Mouse (Mus musculus) myocyte (in vitro differentiated cells): ENCODE measurements around the gene Ubac2. TPM values are rescaled to one million over a fixed set of nuclear protein-coding genes. Genes with fewer than 3 reads are reported as not detected.

Experiments
- H3K27me3 ChIP-seq: one replicate; pipeline ENCODE4 v1.6.1; 2011; ENCODE audit not compliant: control insufficient read depth, insufficient read depth, insufficient read length
- H3K36me3 ChIP-seq: one replicate; pipeline ENCODE4 v1.6.1; 2011; ENCODE audit not compliant: control insufficient read depth, insufficient read depth
- H3K4me2 ChIP-seq: one replicate; pipeline ENCODE4 v1.6.1; 2011; ENCODE audit warnings: low read depth, control low read depth
- H3K4me3 ChIP-seq: one replicate; pipeline ENCODE4 v1.5.1; 2011; ENCODE audit warnings: mild to moderate bottlenecking, control low read depth, moderate library complexity
- H3K79me2 ChIP-seq: one replicate; pipeline ENCODE4 v1.6.1; 2011; ENCODE audit not compliant: control insufficient read depth, insufficient read depth
- H3ac ChIP-seq: one replicate; pipeline ENCODE4 v1.6.1; 2011; ENCODE audit not compliant: control insufficient read depth, insufficient read length
- CEBPB ChIP-seq: IDR thresholded peaks from 2 replicates; pipeline ENCODE4 v1.6.1; 2011; ENCODE audit warnings: mild to moderate bottlenecking, moderate library complexity; ENCODE audit not compliant: poor library complexity, insufficient read depth, severe bottlenecking
- E2F4 ChIP-seq: IDR thresholded peaks from one replicate; pipeline ENCODE4 v1.6.1; 2011; ENCODE audit warnings: mild to moderate bottlenecking, control low read depth, moderate library complexity; ENCODE audit not compliant: insufficient read depth
- MAX ChIP-seq: IDR thresholded peaks from one replicate; pipeline ENCODE4 v1.6.1; 2011; ENCODE audit warnings: low read depth, mild to moderate bottlenecking, control low read depth
- MYOD1 ChIP-seq, 3 experiments: IDR thresholded peaks; one replicate each; pipeline ENCODE4 v1.6.1; 2011; ENCODE audit warnings: control low read depth in 2 of 3, low read depth in 2 of 3, mild to moderate bottlenecking in 2 of 3, moderate library complexity in 1 of 3; ENCODE audit not compliant: insufficient read length in 2 of 3, control insufficient read depth in 1 of 3
- MYOG ChIP-seq, 3 experiments: IDR thresholded peaks; one replicate each; pipeline ENCODE4 v1.6.1; 2011; ENCODE audit warnings: control low read depth in 2 of 3, low read depth in 2 of 3, mild to moderate bottlenecking in 2 of 3; ENCODE audit not compliant: insufficient read length in 2 of 3, control insufficient read depth in 1 of 3, insufficient read depth in 1 of 3
- POLR2A ChIP-seq: IDR thresholded peaks from one replicate; pipeline ENCODE4 v1.6.1; 2011; ENCODE audit warnings: low read depth, mild to moderate bottlenecking, control low read depth, moderate library complexity; ENCODE audit not compliant: insufficient read length
- POLR2AphosphoS2 ChIP-seq: IDR thresholded peaks from one replicate; pipeline ENCODE4 v1.6.1; 2011; ENCODE audit warnings: low read depth, control low read depth; ENCODE audit not compliant: insufficient read length
- REST ChIP-seq: IDR thresholded peaks from one replicate; pipeline ENCODE4 v1.6.1; 2011; ENCODE audit warnings: mild to moderate bottlenecking, control low read depth, moderate library complexity; ENCODE audit not compliant: insufficient read depth, insufficient read length
- SRF ChIP-seq: IDR thresholded peaks from one replicate; pipeline ENCODE4 v1.6.1; 2011; ENCODE audit warnings: low read depth; ENCODE audit not compliant: control insufficient read depth, insufficient read length
- TCF12 ChIP-seq: IDR thresholded peaks from one replicate; pipeline ENCODE4 v1.6.1; 2011; ENCODE audit warnings: mild to moderate bottlenecking, control low read depth; ENCODE audit not compliant: poor library complexity, insufficient read depth, severe bottlenecking
- TCF3 ChIP-seq: IDR thresholded peaks from one replicate; pipeline ENCODE4 v1.6.1; 2011; ENCODE audit warnings: low read depth, control low read depth; ENCODE audit not compliant: insufficient read length
- USF1 ChIP-seq: IDR thresholded peaks from one replicate; pipeline ENCODE4 v1.6.1; 2011; ENCODE audit warnings: low read depth, mild to moderate bottlenecking, control low read depth, moderate library complexity
- polyA plus RNA-seq: library from polyadenylated mRNA; unstranded; fragments of >200 nt; fragmentation: generic; extraction: Trizol; gene quantifications from one replicate; pipeline ENCODE4 v1.2.1, GENCODE M21; 2012; ENCODE audit warnings: missing spikeins

Gene Ubac2
- polyA plus RNA-seq, 1 experiment, result 33.1 TPM

DNA sequence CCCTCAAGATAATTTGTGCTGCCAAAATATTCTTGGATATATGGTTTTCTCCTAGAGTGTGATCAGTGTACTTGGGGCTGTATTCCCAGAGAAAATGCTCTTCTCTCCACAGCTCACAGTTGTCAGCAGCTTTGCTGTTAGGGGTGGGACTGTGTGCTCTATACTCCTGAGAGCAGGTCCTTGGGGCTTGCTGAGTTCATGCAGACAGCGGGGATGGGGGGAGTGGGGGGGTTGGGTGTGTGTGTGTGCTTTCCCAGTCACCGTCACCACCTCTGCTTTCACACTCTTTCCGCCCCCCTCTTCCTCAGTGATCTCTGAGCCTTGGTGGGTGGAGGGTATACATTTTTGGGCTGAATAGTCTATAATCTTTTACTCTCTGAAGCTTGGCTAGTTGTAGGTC is 20.7 kb downstream of the Ubac2 start:
- TF ChIP-seq USF1, result no peak
- TF ChIP-seq TCF3, result no peak
- no peak for TF ChIP-seq REST
- TF ChIP-seq POLR2AphosphoS2, result no peak
- no peak for TF ChIP-seq CEBPB
- TF ChIP-seq TCF12, result no peak
- no peak for TF ChIP-seq MYOG (IDR thresholded peaks at IDR 0.05; ENCODE audit: control insufficient read depth in 1 of 3, insufficient read depth in 1 of 3, insufficient read length in 2 of 3, low read depth in 2 of 3)
- TF ChIP-seq E2F4, result no peak
- TF ChIP-seq SRF, result no peak
- TF ChIP-seq MAX, result no peak
- H3K27me3 ChIP-seq, result no peaks in the 10 kb centered on the region
- H3K36me3 ChIP-seq, result no peaks in the 10 kb centered on the region
- peaks cover 25% of the 10 kb centered on the region for H3K79me2 ChIP-seq
- H3ac ChIP-seq, result no peak overlapping the region
- no peak overlapping the region for H3K4me2 ChIP-seq
- H3K4me3 ChIP-seq, result no peak overlapping the region

GRCm38 (mm10) chr14:121901511-121901910 is 23.1 kb downstream of the Ubac2 start:
- H3K4me2 ChIP-seq, result no peak overlapping the region
- no peaks in the 10 kb centered on the region for H3K36me3 ChIP-seq
- H3K79me2 ChIP-seq, result peaks cover 19% of the 10 kb centered on the region
- H3K4me3 ChIP-seq, result no peak overlapping the region
- TF ChIP-seq USF1 (no peak), POLR2A (no peak), SRF (no peak), MYOG (IDR thresholded peaks at IDR 0.05; ENCODE audit: control insufficient read depth in 1 of 3, insufficient read depth in 1 of 3, insufficient read length in 2 of 3, low read depth in 2 of 3) (no peak), TCF12 (no peak), CEBPB (no peak), POLR2AphosphoS2 (no peak), TCF3 (no peak), REST (no peak), MAX (no peak), MYOD1 (IDR thresholded peaks at IDR 0.05; ENCODE audit: control insufficient read depth in 1 of 3, insufficient read length in 2 of 3, low read depth in 2 of 3) (no peak), E2F4 (no peak)
- H3K27me3 ChIP-seq, result no peaks in the 10 kb centered on the region
- H3ac ChIP-seq, result no peak overlapping the region

- no peak overlapping the region for H3ac ChIP-seq
- no peaks in the 10 kb centered on the region for H3K27me3 ChIP-seq
- peaks cover 12% of the 10 kb centered on the region for H3K36me3 ChIP-seq
- H3K4me2 ChIP-seq, result no peak overlapping the region
- peaks cover 5% of the 10 kb centered on the region for H3K79me2 ChIP-seq
- no peak overlapping the region for H3K4me3 ChIP-seq
- TF ChIP-seq MYOG (IDR thresholded peaks at IDR 0.05; ENCODE audit: control insufficient read depth in 1 of 3, insufficient read depth in 1 of 3, insufficient read length in 2 of 3, low read depth in 2 of 3) (no peak), MAX (no peak), MYOD1 (IDR thresholded peaks at IDR 0.05; ENCODE audit: control insufficient read depth in 1 of 3, insufficient read length in 2 of 3, low read depth in 2 of 3) (no peak), USF1 (no peak), SRF (no peak), REST (no peak), TCF3 (no peak), POLR2A (no peak), CEBPB (no peak), TCF12 (no peak), E2F4 (no peak), POLR2AphosphoS2 (no peak)
Measured at GRCm38 (mm10) chr14:121903381-121903876, 25.0 kb downstream of the Ubac2 start.

DNA sequence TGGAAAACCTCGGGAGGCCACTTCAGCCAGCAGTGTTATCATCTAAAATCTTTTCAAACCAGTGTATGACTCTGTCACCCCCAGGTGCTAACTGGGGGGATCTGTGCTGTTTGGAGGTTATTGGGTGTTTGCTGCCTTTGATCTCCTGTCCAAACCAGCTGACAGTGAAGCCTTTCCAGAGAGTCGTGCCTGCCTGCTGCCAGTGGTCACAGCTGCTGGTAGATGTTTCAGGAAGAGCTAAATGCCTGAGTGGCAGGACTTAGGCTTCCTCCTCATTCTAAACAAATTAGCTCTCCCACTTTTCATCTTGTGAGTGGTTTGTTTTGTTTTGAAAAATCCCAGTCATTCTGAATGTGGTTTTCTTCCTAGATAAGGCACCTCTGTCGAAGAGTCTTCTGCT is 26.3 kb downstream of the Ubac2 start:
- TF ChIP-seq POLR2A (no peak), MAX (no peak), TCF3 (peak; percentile 5), POLR2AphosphoS2 (no peak), MYOG (IDR thresholded peaks at IDR 0.05; ENCODE audit: control insufficient read depth in 1 of 3, insufficient read depth in 1 of 3, insufficient read length in 2 of 3, low read depth in 2 of 3) (peak in 2 of 3 experiments; percentile 62 to 83), MYOD1 (IDR thresholded peaks at IDR 0.05; ENCODE audit: control insufficient read depth in 1 of 3, insufficient read length in 2 of 3, low read depth in 2 of 3) (peak; percentile 39 to 79 (median 39)), SRF (no peak), TCF12 (no peak), USF1 (no peak), REST (no peak), CEBPB (no peak), E2F4 (no peak)
- H3K27me3 ChIP-seq, result no peaks in the 10 kb centered on the region
- H3K4me2 ChIP-seq, result no peak overlapping the region
- H3K4me3 ChIP-seq, result no peak overlapping the region
- peaks cover 13% of the 10 kb centered on the region for H3K36me3 ChIP-seq
- no peak overlapping the region for H3ac ChIP-seq
- no peaks in the 10 kb centered on the region for H3K79me2 ChIP-seq

- Histone ChIP-seq H3K4me2 (no peak overlapping the region), H3K79me2 (no peaks in the 10 kb centered on the region), H3K36me3 (peaks cover 13% of the 10 kb centered on the region), H3ac (no peak overlapping the region), H3K27me3 (no peaks in the 10 kb centered on the region), H3K4me3 (no peak overlapping the region)
- TF ChIP-seq POLR2AphosphoS2 (no peak), SRF (no peak), USF1 (no peak), MYOG (IDR thresholded peaks at IDR 0.05; ENCODE audit: control insufficient read depth in 1 of 3, insufficient read depth in 1 of 3, insufficient read length in 2 of 3, low read depth in 2 of 3) (no peak), MAX (no peak), TCF12 (no peak), MYOD1 (IDR thresholded peaks at IDR 0.05; ENCODE audit: control insufficient read depth in 1 of 3, insufficient read length in 2 of 3, low read depth in 2 of 3) (no peak), CEBPB (no peak), E2F4 (no peak), POLR2A (no peak), REST (no peak)
Measured at GRCm38 (mm10) chr14:121906341-121906991, 28.0 kb downstream of the Ubac2 start.
